ENCODE assay signal across 1 mouse cellular context in the genomic region with DNA sequence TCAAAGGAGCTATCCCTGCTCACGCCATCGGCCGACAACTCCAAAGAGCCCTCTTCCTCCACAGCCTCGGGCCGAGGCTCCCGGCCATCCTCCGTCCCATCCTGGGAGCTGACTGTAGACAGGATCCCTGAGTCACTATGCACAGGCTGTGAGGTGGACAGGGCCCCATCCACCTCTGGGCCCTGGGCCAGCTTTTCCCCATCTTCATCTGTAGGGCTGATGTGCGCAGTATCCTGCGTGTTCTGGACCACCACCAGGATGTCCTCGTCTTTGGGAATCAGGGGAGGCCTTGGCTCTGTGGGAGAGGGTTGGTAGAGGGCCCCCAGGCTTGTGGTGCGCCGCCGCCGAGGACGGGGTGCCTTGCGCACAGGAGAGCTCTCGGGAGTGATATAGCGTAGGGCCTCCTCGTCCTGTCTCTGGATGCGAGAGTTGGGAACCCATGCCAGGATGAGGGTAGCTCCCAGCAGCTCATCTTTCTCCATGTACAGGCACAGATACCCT.
TF ChIP-seq lines count a peak whose summit lies in the region.

No protein-coding gene starts in this region.

TF ChIP-seq in myocyte, 11 proteins besides CTCF, POLR2A, EP300 and RAD21:
- no peak for TF ChIP-seq TCF3 (IDR thresholded peaks at IDR 0.05; ENCODE audit: insufficient read length, low read depth)
- TF ChIP-seq MYOD1 (IDR thresholded peaks at IDR 0.05; ENCODE audit: control insufficient read depth in 1 of 3, insufficient read length in 2 of 3, low read depth in 2 of 3), result no peak
- no peak for TF ChIP-seq MYOG (IDR thresholded peaks at IDR 0.05; ENCODE audit: control insufficient read depth in 1 of 3, insufficient read depth in 1 of 3, insufficient read length in 2 of 3, low read depth in 2 of 3)
- TF ChIP-seq CEBPB (IDR thresholded peaks at IDR 0.05; ENCODE audit: insufficient read depth, poor library complexity, severe bottlenecking), result no peak
- no peak for TF ChIP-seq SRF (IDR thresholded peaks at IDR 0.05; ENCODE audit: control insufficient read depth, insufficient read length, low read depth)
- TF ChIP-seq TCF12 (IDR thresholded peaks at IDR 0.05; ENCODE audit: insufficient read depth, poor library complexity, severe bottlenecking), result no peak
- no peak for TF ChIP-seq MAX (IDR thresholded peaks at IDR 0.05; ENCODE audit: low read depth)
- no peak for TF ChIP-seq USF1 (IDR thresholded peaks at IDR 0.05; ENCODE audit: low read depth)
- no peak for TF ChIP-seq E2F4 (IDR thresholded peaks at IDR 0.05; ENCODE audit: insufficient read depth)
- no peak for TF ChIP-seq POLR2AphosphoS2 (IDR thresholded peaks at IDR 0.05; ENCODE audit: insufficient read length, low read depth)
- no peak for TF ChIP-seq REST (IDR thresholded peaks at IDR 0.05; ENCODE audit: insufficient read depth, insufficient read length)
